Mouse (Mus musculus) embryonic facial prominence, embryonic 10.5 days (tissue): ENCODE data around the gene Slc16a8. TPM values are rescaled to one million over a fixed set of nuclear protein-coding genes. Genes with fewer than 3 reads are reported as not detected.
A peak's percentile ranks its signal among the peaks of the same experiment; 100 is the strongest.
"Not testable (repeated sequence)": the region's sequence is repeated elsewhere in the genome, so short reads cannot be mapped to it uniquely, and the experiment has no call there.

Source experiments
- DNase-seq: peaks from one replicate; pipeline ENCODE4 v3.0.0-alpha.2; 2017; ENCODE audit warnings: low spot score
- H3K27ac ChIP-seq: fragments of 300-500 bp; sonication (generic); replicated peaks from 2 replicates; pipeline ENCODE4 v1.5.1; 2016; ENCODE audit warnings: mild to moderate bottlenecking
- H3K27me3 ChIP-seq: fragments of 300-500 bp; sonication (generic); replicated peaks from 2 replicates; pipeline ENCODE4 v1.6.1; 2016; ENCODE audit warnings: low read depth, mild to moderate bottlenecking; ENCODE audit not compliant: poor library complexity, severe bottlenecking
- H3K36me3 ChIP-seq: fragments of 300-500 bp; sonication (generic); replicated peaks from 2 replicates; pipeline ENCODE4 v1.6.1; 2016; ENCODE audit warnings: mild to moderate bottlenecking, moderate library complexity
- H3K4me1 ChIP-seq: fragments of 300-500 bp; sonication (generic); 2 replicates; pipeline ENCODE4 v1.6.1; 2016
- H3K4me3 ChIP-seq: fragments of 300-500 bp; sonication (generic); 2 replicates; pipeline ENCODE4 v1.5.1; 2016; ENCODE audit warnings: mild to moderate bottlenecking, moderate library complexity
- H3K9me3 ChIP-seq: fragments of 300-500 bp; sonication (generic); 2 replicates; pipeline ENCODE4 v1.6.1; 2016; ENCODE audit warnings: mild to moderate bottlenecking
- WGBS: fragments of 180-500 bp; shearing (Covaris S2); methylation state at CpG from one replicate; pipeline ENCODE4 v1.1.7; 2016; 5-methylcytosine and 5-hydroxymethylcytosine counted together
- polyA plus RNA-seq: library from polyadenylated mRNA; unstranded; fragments of >200 nt; fragmentation: Nextera tagmentation; extraction: Ambion mirVana; gene quantifications from 2 replicates; pipeline ENCODE4 v1.2.1, GENCODE M21; 2016

The Slc16a8 gene
- polyA plus RNA-seq, 1 experiment from 2014 or later: 0.16 TPM

- Histone ChIP-seq H3K9me3 (no peaks in the 10 kb centered on the region), H3K27me3 (no peaks in the 10 kb centered on the region), H3K36me3 (peaks cover 90% of the 10 kb centered on the region), H3K4me3 (no peak overlapping the region), H3K27ac (no peak overlapping the region), H3K4me1 (peaks cover 2% of the 10 kb centered on the region)
- 96% methylated on average over 9 of the region's 9 CpGs for WGBS
- DNase-seq: no peak
Measured at GRCm38 (mm10) chr15:79235268-79235667, 19.3 kb downstream of the Slc16a8 start.

- Histone ChIP-seq H3K27me3 (no peaks in the 10 kb centered on the region), H3K4me3 (peak within 1 kb of the TSS; percentile 82), H3K36me3 (peaks cover 31% of the 10 kb centered on the region), H3K27ac (peak within 1 kb of the TSS; percentile 96), H3K4me1 (peaks cover 30% of the 10 kb centered on the region), H3K9me3 (no peaks in the 10 kb centered on the region)
- 2% methylated on average over 51 of the region's 51 CpGs for WGBS
- DNase-seq: peak; percentile 93
Measured at GRCm38 (mm10) chr15:79229058-79229821, 25.3 kb downstream of the Slc16a8 start, which contains the start of the genes Pick1 and Gm49486. Gene Pick1 (plus strand): TSS chr15:79229173. Gene Gm49486 (plus strand): TSS chr15:79229391.

- not testable (repeated sequence) for H3K36me3 ChIP-seq, DNase-seq, H3K27ac ChIP-seq, H3K27me3 ChIP-seq, H3K4me3 ChIP-seq, H3K9me3 ChIP-seq
- H3K4me1 ChIP-seq: peaks cover 49% of the 10 kb centered on the region
- 73% methylated on average over 2 of the region's 2 CpGs for WGBS
Measured at GRCm38 (mm10) chr15:79225780-79226179, 28.8 kb downstream of the Slc16a8 start.

- peak; percentile 89 for DNase-seq
- Histone ChIP-seq H3K4me1 (peaks cover 52% of the 10 kb centered on the region), H3K27me3 (no peaks in the 10 kb centered on the region), H3K36me3 (no peaks in the 10 kb centered on the region), H3K4me3 (peak overlapping the region; percentile 4; the same call in 1 of the 2 replicates), H3K27ac (peak overlapping the region; percentile 73), H3K9me3 (no peaks in the 10 kb centered on the region)
- WGBS: 7% methylated on average over 5 of the region's 5 CpGs
Measured at GRCm38 (mm10) chr15:79224685-79225084, 29.9 kb downstream of the Slc16a8 start.

GRCm38 (mm10) chr15:79223641-79224040 is 30.9 kb downstream of the Slc16a8 start:
- Histone ChIP-seq H3K9me3 (no peaks in the 10 kb centered on the region), H3K27ac (peak overlapping the region; percentile 78), H3K36me3 (no peaks in the 10 kb centered on the region), H3K27me3 (no peaks in the 10 kb centered on the region), H3K4me1 (peaks cover 55% of the 10 kb centered on the region), H3K4me3 (peak overlapping the region; percentile 34; the same call in 1 of the 2 replicates)
- 4% methylated on average over 5 of the region's 5 CpGs for WGBS
- DNase-seq: peak; percentile 71

DNA sequence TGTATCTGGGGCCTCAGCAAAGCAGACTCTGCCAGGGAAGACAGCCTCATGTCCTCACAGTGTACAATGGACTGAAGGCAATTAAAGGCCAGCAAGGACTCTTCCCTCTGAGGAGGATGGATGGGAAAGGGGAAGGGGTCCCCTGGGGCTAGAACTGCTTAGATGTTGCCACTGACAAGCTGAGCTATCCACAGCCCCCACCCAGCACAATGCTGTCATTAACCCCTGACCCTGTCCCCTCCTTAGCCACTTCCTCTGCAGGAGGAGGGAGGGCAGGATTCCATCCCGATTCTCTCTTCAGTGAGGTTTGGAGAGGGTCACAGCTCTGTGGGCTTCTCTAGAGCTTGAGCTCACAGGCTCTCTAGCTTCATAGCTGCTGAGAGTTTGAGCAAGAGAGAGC is 35.0 kb downstream of the Slc16a8 start:
- Histone ChIP-seq H3K36me3 (no peaks in the 10 kb centered on the region), H3K9me3 (no peaks in the 10 kb centered on the region), H3K27me3 (no peaks in the 10 kb centered on the region), H3K4me3 (no peak overlapping the region), H3K27ac (peak overlapping the region; percentile 76), H3K4me1 (peaks cover 43% of the 10 kb centered on the region)
- 0% methylated on average over 1 of the region's 1 CpGs for WGBS
- DNase-seq: peak; percentile 60

DNA sequence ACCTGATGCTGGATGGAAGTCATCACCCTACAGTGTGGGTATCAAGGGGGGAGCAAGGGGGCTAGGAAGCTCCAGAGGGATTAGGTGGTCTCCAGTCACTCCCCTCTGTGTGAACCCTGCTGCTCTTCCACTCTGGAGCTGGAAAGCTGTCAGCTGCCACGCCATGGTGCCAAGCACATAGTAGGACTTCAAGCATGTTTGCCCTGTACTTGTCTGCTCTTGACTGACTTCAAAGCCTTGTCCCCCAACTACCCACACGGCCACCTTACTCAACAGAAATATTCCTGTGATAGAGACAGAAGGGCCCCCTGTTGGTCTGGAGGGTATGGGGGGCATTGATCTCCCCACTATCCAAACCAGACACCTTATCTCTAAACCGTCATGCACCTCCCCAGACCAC is 38.4 kb downstream of the Slc16a8 start:
- Histone ChIP-seq H3K27me3 (no peaks in the 10 kb centered on the region), H3K27ac (no peak overlapping the region), H3K9me3 (no peaks in the 10 kb centered on the region), H3K4me1 (peaks cover 40% of the 10 kb centered on the region), H3K4me3 (no peak overlapping the region), H3K36me3 (no peaks in the 10 kb centered on the region)
- WGBS: 75% methylated on average over 3 of the region's 3 CpGs
- no peak for DNase-seq

- Histone ChIP-seq H3K9me3 (no peaks in the 10 kb centered on the region), H3K4me1 (peaks cover 32% of the 10 kb centered on the region), H3K36me3 (no peaks in the 10 kb centered on the region), H3K4me3 (no peak overlapping the region), H3K27ac (peak overlapping the region; percentile 78), H3K27me3 (no peaks in the 10 kb centered on the region)
- no peak for DNase-seq
- 75% methylated on average over 6 of the region's 6 CpGs for WGBS
Measured at GRCm38 (mm10) chr15:79213591-79213990, 41.0 kb downstream of the Slc16a8 start.

DNA sequence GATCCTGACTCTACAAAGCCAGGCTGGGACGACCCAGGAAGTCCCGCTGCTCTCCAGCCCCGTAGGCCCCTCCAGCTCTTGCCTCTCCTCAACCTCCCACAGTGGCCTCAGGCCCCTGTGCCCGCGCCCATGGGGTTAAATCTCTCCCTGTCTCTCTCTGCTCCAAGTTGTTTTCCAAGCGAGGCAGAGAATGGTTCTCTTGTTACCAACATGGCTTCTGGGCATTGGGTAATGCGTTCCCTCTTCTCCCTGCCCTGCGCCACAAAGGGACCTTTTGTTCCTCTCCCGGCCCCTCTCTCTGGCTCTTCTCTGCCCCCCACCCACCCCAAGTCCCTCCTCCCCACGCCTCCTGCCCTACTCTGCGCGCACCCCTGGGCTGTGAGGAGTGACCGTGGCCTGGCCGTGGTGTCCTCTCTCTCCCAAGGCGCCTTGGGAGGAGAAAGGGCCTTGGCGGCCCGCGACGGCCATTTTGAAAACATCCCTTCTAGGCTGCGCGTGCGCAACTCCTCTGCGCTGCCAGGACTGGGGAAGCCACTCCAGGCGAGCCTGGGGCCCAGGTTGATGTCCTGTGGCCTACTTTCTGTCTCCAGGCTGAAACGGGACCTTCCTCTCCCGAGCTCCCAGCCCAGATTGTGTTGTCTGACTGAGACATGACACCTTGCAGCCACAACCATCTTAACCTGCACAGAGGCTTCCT is 41.7 kb downstream of the Slc16a8 start:
- Histone ChIP-seq H3K36me3 (no peaks in the 10 kb centered on the region), H3K9me3 (no peaks in the 10 kb centered on the region), H3K4me1 (peaks cover 32% of the 10 kb centered on the region), H3K4me3 (no peak overlapping the region), H3K27ac (peak overlapping the region; percentile 78), H3K27me3 (no peaks in the 10 kb centered on the region)
- peak; percentile 47 for DNase-seq
- 65% methylated on average over 26 of the region's 26 CpGs for WGBS

- WGBS: 77% methylated on average over 2 of the region's 2 CpGs
- H3K9me3 ChIP-seq: no peaks in the 10 kb centered on the region
- no peak for DNase-seq
- no peak overlapping the region for H3K4me3 ChIP-seq
- no peaks in the 10 kb centered on the region for H3K36me3 ChIP-seq
- peak overlapping the region; percentile 62; the same call in 1 of the 2 replicates for H3K27ac ChIP-seq
- H3K4me1 ChIP-seq: peaks cover 32% of the 10 kb centered on the region
- no peaks in the 10 kb centered on the region for H3K27me3 ChIP-seq
Measured at GRCm38 (mm10) chr15:79210357-79210756, 44.2 kb downstream of the Slc16a8 start.

DNA sequence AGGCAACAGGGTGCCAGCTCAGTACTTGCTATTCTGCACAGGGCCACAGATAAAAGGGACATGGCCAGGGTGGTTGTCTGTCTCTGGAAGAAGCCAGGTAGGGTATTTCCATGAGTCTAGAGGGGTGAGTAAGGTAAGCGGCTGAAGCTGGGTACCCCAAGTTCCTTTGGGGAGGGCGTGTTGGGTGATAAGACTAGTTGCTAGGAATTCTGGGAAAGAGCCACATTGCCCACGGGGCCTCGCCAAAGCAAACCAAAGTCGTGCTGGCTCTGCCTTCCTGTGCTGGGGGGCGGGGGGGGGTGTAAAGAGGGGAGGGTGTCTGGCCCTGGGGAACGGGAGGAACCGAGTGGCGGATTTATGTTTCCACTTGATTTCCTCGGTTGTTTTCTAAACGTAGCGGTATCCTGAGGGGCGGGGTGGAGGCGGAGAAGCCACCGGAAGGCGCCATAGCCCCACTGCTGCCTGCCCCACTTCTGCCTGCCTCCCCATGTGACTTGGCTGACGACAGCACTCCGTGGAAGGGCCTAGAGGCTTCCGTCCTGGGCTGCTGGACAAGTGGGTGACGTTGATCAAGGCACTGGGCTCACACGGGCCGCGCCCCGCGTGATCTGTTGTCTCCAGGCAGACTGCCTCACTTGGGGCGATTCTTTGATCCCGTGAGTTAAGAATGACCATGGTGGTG is 45.7 kb downstream of the Slc16a8 start:
- peaks cover 33% of the 10 kb centered on the region for H3K4me1 ChIP-seq
- 81% methylated on average over 27 of the region's 27 CpGs for WGBS
- DNase-seq: no peak
- no peaks in the 10 kb centered on the region for H3K36me3 ChIP-seq
- H3K27ac ChIP-seq: 0 out of 2 replicates have a peak overlapping the region, but pooled peaks have one; percentile 6
- no peaks in the 10 kb centered on the region for H3K27me3 ChIP-seq
- H3K4me3 ChIP-seq: 0 out of 2 replicates have a peak overlapping the region, but pooled peaks have one; percentile 11
- H3K9me3 ChIP-seq: no peaks in the 10 kb centered on the region

GRCm38 (mm10) chr15:79208211-79208610 is 46.4 kb downstream of the Slc16a8 start:
- H3K36me3 ChIP-seq: no peaks in the 10 kb centered on the region
- peaks cover 32% of the 10 kb centered on the region for H3K4me1 ChIP-seq
- WGBS: 82% methylated on average over 6 of the region's 6 CpGs
- 0 out of 2 replicates have a peak, but pooled peaks cover 3% of the 10 kb centered on the region for H3K27me3 ChIP-seq
- H3K4me3 ChIP-seq: no peak overlapping the region
- no peak overlapping the region for H3K27ac ChIP-seq
- H3K9me3 ChIP-seq: no peaks in the 10 kb centered on the region
- DNase-seq: no peak
